Mouse (Mus musculus) adrenal gland, postnatal 0 days (tissue): Measurements from ENCODE around the gene Gm20388. TPM values are rescaled to one million over a fixed set of nuclear protein-coding genes. Genes with fewer than 3 reads are reported as not detected.

ENCODE experiments used
- microRNA-seq: library from miRNA; unstranded; fragments of <30 nt; microRNA quantifications from one replicate; pipeline ENCODE4, GENCODE M21; 2016; ENCODE audit warnings: borderline replicate concordance; ENCODE audit not compliant: insufficient number of aligned reads
- polyA plus RNA-seq: library from polyadenylated mRNA; unstranded; fragments of >200 nt; fragmentation: Nextera tagmentation; extraction: Ambion mirVana; gene quantifications from 2 replicates; pipeline ENCODE4 v1.2.1, GENCODE M21; 2015

The Gm20388 gene
- polyA plus RNA-seq, 1 experiment from 2014 or later, result not detected

DNA sequence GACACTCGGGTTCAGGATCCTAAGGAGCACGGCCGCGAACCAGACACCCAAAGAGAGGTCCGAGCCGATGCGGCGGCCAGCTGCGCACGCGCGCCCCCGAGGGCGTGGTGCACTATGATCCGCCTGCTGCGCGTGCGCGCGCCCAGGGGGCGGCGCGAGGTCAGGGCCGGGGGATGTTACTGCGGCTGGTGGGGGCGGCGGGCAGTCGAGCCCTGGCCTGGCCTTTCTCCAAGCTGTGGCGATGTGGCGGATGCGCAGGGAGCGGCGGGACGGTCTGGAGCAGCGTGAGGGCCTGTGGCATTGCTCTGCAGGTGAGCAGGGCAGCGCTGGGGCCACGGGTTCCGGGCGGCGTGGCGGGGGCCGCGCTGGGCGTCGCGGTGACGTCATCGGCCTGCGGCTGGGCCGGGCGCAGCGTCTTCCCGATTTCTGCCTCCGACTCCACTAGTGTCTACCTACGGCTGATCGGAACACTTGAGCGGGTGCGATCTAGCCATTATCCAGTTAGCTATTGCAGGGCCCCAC lies 3567.2 kb downstream of the Gm20388 start, which contains the start of gene Afg3l1:
Gene Afg3l1, plus strand, starts transcription at position 167 of the 522 bp plus-strand sequence.

DNA sequence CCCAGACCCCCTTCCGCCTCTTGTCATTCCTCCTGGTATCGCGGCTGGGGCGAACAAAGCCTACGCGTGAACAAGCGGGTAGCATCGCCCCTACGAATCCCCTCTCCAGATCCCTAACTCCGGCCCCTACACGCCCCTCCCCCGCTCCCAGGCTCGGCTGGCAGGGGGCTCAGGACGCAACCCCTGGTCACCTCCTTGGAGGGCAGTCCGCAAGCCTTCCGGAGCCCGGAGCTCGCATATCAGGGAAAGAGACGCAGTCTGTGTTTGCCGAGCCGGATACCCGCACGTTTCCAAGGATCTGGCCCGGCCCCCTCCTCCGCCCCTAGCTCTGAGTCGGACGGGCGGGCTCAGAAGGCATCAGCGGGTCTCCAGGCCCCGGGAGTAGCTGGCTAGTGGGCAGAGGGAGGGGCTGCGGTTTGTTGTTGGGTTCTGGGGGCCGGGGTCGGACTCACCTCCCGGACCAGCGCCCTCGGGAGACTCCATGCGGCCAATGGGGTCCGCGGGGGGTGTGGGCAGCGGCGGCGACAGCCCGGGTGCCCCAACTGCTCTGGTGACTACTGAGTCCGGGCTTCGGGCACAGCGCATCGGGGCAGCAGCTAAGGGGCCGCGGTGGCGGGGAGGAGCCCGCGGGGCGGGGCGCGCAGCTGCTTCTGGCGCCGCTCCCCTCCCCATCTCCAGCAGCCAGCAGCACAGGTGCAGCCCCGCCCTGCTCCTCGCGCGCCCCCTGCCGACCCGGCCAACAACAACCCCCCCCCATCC lies 3604.3 kb downstream of the Gm20388 start, which contains the start of gene Dbndd1:
Gene Dbndd1, minus strand, starts transcription at position 683 of the 759 bp plus-strand sequence.

DNA sequence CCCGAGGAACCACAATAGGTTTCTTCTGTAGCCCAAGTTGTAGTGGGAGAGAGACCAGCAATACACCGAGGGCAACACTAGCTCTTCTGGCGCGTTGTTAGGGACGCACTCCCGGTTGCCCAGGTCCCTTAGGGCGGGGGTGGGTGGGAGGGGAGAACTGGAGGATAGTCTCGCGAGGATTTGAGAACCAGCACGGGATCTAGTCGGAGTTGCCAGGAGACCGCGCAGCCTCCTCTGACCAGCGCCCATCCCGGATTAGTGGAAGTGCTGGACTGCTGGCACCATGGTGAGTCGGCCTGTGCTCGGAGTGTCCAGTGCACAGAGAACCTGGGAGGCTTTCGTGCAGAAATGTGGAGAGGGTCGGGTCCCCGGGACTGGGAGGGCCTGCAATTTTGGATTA lies 3608.0 kb downstream of the Gm20388 start, which contains the start of gene Gas8:
Gene Gas8, plus strand, starts transcription at position 168 of the 400 bp plus-strand sequence.

DNA sequence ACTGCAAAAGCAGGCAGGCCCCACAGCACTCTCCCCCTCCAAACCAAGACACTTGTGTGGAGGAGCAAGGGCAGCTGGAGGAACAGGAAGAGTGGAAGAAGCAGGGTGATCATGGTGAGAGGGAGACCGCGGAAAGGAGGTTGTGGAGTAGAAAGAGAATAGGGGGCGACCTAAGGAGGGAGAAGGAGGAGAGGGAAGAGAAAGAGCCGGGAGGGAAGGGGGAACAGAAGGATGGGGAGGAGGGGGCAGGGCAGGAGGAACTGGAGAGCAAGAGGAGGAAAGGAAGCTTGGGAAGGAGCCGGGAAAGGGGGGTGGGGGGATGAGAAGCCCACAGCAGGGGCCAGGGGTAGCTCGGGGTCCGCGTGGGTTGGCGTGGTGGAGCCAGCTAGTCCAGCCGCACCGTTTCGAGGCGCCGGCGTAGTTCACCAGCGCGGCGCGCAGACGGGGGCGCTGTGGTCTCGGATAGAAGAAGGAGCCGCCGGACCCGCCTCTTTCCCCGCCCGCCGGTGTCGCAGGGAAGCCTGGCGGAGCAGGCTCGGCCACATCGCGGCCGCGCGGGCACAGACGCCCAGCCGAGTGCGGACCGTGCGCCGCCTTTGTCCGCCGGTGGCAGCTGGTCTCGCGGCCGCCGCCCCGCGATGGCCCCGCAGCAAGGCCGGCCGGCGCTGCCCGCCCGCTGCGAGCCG lies 3742.8 kb downstream of the Gm20388 start, which contains the start of gene Rhou:
Gene Rhou, plus strand, starts transcription at position 622 of the 686 bp plus-strand sequence.

DNA sequence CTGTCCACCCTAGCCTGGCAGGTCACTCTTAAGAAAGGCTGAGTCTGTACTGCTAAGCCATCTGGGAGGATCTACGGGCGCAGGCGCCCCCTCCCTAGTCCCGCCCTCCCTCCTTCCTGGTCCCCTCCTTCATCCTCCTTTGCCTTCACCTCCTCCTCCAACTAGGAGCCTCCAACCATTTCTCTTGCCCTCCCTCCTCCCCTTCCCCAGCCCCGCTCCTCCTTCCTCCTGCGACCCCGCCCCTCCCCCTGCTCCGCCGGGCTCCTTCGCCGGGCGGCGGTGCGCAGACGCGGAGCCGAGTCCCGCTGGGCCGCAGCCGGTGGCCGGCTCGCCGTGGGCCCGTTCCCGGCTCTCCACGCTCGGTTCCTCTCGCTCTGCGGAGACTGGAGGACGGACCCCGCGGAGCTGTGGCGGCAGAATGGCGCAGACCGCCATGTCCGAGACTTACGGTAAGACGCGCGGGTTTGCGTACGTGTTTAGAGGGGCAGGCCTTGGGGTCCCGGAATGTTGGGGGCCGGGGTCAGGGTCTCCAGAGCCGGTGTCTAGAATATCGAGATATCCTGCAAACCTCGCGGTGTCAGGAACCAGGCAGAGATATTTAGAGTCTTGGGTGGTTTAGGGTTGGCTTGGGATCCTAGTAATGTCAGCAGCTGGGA lies 3895.2 kb downstream of the Gm20388 start, which contains the start of gene Rab4a:
Gene Rab4a, plus strand, starts transcription at position 268 of the 656 bp plus-strand sequence.

DNA sequence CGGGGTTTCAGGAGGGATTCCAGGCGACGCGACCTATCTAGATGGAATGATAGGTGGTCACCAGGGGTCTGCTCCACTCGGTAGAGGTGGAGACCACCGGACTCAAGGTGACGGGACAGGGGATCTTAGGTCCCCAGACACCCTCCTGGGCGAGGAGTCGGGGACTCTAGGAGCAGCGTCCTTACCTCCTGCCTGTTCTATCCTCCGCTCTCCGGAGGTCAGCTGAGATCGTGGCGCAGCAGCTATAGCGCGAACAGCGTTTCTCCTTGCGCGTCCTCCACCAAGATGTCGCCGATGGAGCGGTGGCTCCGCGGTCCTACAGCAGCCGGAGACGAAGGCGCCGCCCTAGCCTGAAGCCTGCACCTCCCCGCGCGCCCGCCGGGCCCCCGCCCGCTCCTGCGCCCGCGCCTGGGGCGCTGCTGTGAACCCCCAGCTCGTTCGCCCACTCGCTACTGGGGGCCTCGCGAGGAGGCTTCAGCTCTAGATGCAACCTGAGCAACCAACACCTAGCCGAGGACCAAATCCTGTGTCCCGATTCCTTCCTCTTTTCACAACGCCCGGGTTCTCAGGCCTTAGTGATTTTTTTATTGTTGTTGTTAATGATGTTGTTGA lies 3949.1 kb downstream of the Gm20388 start, which contains the start of gene Ccsap:
Gene Ccsap, minus strand, starts transcription at position 562 of the 612 bp plus-strand sequence.

DNA sequence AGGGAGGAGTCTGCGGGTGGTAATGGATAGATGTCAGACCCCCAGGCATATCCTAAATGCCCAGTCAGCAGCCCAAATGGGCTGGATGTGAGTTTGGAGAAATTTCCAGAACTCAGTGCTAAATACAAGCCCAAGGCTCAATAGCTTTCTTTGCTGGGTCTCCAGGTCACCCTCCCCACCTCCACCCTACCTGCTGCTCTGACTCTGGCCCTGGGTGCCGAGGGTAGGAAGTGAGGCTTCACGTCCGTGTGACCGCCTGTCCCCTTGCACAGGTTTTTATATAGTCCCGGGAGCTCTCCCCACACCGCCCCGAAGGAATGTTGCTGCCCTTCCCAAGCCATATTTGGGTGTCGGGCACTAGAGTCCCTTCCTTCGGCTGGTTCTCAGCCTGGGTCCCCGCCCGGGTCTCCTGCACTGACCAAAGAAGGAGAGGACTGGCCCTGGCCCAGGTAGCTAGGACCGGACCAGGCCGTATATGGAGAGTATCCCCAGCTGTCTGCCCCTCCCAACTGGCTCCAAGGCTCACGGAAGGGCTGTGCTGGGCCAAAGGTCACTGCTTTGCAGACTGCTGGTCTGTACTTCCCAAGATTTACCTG lies 3984.0 kb downstream of the Gm20388 start, which contains the start of gene Acta1:
Gene Acta1, minus strand, starts transcription at position 250 of the 596 bp plus-strand sequence.

DNA sequence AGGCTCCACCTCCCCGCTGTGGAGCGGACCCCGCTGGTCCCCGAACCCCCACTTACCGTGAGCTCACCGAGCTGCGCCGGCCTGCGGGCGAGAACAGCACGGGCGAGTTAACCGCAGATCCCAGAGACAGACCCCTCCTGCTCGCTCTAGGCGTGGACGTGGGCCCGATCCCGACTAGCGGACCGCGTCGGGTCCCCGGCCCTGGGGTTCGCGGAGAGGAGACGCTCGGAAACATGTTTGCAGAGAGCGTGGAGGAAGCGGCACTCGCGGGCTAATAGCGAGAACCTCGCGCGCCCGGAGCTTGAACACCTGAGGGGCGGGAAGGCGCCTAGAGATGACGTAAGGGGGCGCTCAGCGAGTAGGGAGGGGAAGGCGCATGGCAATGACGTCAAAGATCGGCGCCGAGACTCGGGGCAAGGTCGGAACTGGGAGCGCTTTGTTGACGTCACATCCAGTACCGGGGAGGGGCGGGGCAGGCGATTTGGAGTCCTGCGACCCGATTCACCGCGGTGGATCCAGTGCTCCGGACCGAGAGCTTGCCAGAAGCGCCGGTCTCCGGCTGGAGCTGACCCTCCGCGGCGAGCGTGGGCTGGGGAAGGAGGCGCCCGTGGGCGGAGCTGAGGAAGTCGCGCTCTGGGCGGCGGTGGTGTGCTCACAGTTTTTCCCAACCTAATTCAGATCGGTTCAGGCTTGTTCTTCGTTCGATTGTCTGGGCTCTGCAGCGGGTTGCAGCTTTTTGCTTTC lies 4038.5 kb downstream of the Gm20388 start, which contains the start of gene Nup133:
Gene Nup133, minus strand, starts transcription at position 324 of the 744 bp plus-strand sequence.

DNA sequence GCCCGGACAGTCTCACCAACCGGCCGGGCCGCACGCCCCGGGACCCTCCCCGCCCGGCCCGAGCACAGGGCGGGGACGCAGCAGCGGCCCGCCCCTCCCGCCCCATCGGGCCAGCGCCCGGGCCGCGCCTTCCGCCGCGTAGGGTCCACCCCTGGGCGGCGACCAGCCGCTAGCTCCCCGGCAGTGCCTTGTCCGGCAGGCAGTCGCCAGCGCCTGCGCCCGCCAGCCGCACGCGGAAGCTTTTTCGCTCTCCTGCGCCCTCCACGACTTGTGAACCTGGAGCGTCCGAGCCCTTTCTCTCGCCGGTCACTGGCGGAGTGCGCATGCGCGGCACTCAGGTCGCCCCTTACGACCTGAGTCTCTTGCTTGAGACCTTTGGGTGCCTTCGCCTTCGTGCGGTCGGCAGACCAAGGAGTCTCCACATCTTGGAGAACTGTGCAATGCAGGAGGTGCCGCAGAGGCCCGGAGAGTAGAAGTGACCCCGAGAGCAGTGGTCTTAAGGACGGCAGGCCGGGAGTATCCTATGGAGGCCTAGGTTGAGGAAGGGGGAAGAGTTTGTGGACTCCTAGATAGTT lies 4072.3 kb downstream of the Gm20388 start, which contains the start of gene Abcb10:
Gene Abcb10, minus strand, starts transcription at position 297 of the 575 bp plus-strand sequence.

DNA sequence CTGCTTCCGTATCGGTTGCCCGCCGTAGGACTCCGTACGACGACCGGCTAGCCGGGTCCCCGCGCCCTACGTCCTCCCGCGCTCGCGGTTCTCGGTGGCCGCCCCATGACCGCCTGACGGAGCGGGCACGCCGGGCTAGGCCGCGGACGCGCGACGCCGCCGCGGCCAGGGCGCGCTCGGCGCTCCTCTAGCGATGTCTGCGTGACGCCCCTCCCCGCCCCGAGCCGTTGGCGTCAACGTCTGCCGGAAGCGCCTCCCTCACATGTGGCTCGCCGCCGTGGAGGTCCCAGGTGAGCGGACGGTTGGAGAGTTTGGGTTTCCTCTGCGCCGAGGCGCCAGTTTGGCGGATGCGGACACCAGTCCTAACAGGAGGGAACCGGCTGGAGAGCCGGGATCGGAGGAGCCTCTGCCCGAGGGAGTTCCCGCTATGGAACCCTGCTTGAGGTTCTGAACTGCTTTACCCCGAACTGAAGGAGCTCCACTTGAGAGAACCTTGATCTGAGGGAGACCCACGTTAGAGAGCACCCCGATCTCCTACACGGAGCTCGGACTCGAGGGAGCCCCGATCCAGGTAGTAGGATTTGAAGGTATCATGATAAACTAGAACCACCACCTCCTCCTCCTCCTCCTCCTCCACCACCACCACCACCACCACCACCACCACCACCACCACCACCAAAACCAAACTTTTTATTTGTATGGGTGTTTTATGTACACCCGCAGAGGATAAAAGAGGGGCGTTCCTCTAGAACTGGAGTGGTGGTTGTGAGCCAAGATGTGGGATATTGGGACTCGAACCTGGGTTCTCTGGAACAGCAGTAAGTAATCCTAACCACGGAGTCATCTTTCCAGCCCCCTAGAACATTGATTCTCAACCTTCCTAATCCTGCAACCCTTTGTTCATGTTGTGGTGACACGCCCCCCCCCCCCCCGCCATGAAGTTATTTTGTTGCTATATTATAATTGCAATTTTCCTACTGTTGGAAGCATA lies 4110.9 kb downstream of the Gm20388 start, which contains the start of the genes Taf5l and Urb2:
Gene Taf5l, minus strand, starts transcription at position 161 of the 991 bp plus-strand sequence.
Gene Urb2, plus strand, starts transcription at position 272 of the 991 bp plus-strand sequence.

DNA sequence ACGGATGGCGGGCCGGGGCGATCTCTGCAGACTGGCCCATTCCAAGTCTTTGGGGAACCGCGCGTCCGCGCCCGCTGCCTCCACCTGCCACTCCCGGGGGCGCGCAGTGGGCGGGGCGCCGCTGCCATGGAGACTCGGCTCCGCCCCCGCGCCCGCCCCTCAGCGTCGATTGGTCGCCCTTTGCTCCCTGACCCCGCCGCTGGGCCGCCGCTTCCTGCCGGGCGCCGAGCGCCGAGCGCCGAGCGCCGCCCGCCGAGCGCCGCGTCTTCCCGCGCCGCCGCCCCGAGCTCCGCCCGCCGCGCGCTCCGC lies 4320.5 kb downstream of the Gm20388 start, which contains the start of gene Galnt2:
Gene Galnt2, plus strand, starts transcription at position 216 of the 309 bp plus-strand sequence.

Small RNA genes lying within 50 kb of the gene (microRNA-seq; reads per million reads assigned to microRNA genes)
- gene Gm22715, result not detected
- not detected for gene Gm24366
- not detected for gene Gm27530
- not detected for gene Mir1967
- gene Mir6396, result not detected
- not detected for gene Mir7079
- 1.1 reads per million for gene Mir7080
- gene Mir7237, result 1.1 reads per million
- not detected for gene Mir7687

Other genes starting within 250 kb of the Gm20388 start
- 24.1 and 64.3 TPM in 2 replicates for gene Wfdc1, start 244.5 kb upstream of the Gm20388 start, polyA plus RNA-seq
- gene Atp2c2, start 210.8 kb upstream of the Gm20388 start, polyA plus RNA-seq, result 0.17 and 0.25 TPM in 2 replicates
- 9.2 and 13.6 TPM in 2 replicates for gene Tldc1, start 132.4 kb upstream of the Gm20388 start, polyA plus RNA-seq
- 49.0 and 57.4 TPM in 2 replicates for gene Cotl1, start 70.3 kb upstream of the Gm20388 start, polyA plus RNA-seq
- gene Klhl36, start 48.6 kb upstream of the Gm20388 start, polyA plus RNA-seq, result 13.9 and 17.5 TPM in 2 replicates
- gene Usp10, start 481 bp upstream of the Gm20388 start, polyA plus RNA-seq, result 37.8 and 54.7 TPM in 2 replicates
- gene Crispld2, start 81.6 kb downstream of the Gm20388 start, polyA plus RNA-seq, result 20.0 and 29.4 TPM in 2 replicates
- 25.8 and 38.1 TPM in 2 replicates for gene Zdhhc7, start 190.6 kb downstream of the Gm20388 start, polyA plus RNA-seq
- 12.1 and 13.8 TPM in 2 replicates for gene 6430548M08Rik, start 203.3 kb downstream of the Gm20388 start, polyA plus RNA-seq